ENCODE assay signal across 29 mouse cellular contexts in the genomic region with DNA sequence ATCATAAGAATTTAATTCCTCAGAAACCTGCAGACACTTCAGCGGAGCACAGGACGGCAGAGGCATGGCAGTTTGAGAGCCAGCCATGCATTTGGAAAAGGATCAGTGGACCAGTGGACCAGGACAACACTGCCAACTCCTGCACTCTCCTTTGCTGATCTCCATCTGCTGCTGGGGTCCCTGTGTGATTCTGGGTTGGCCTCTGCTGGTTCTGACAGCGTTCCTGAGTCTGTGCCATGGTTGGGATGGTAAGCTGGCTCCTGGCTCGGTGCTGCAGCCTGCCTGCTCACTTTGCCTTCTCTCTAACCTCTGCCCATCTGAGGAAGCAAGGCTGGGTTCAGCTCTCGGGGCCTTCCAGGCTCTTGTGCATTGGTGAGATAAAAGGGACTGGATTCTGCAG. TPM values are rescaled to one million over a fixed set of nuclear protein-coding genes. Genes with fewer than 3 reads are reported as not detected.
A peak's percentile ranks its signal among the peaks of the same experiment; 100 is the strongest.
DNase-seq lines count a peak whose midpoint lies in the region; ATAC-seq and TF ChIP-seq lines count a peak whose summit lies in the region.
"Had no signal": no experiment of that assay in that cellular context is flagged by ENCODE, and none has a peak within 500 bp of the region (broad histone marks: within the 10 kb centered on the region; RNA-seq: fewer than 3 reads in every experiment).

No protein-coding gene starts in this region.

- H3K27me3 ChIP-seq in hindbrain, embryonic 16.5 days (replicated peaks; ENCODE audit: control insufficient read depth, insufficient read depth, low read length), result no peaks in the 10 kb centered on the region
- no peaks in the 10 kb centered on the region for H3K27me3 ChIP-seq in hindbrain, embryonic 14.5 days (ENCODE audit: control insufficient read depth, insufficient read depth, low read length)
- H3K27me3 ChIP-seq in cerebellum, adult 2 months (ENCODE audit: control insufficient read depth, insufficient read depth, low read length), result no peaks in the 10 kb centered on the region; the same call in 1 of the 2 replicates
- H3K27me3 ChIP-seq in kidney, embryonic 16.5 days (ENCODE audit: insufficient read depth, low read length), result no peaks in the 10 kb centered on the region
- H3K27me3 ChIP-seq: CH12.LX; embryonic facial prominence, embryonic 15.5 days; forebrain, embryonic 12.5 days; heart, embryonic 13.5 days; limb, embryonic 15.5 days; liver, embryonic 13.5 days; midbrain, embryonic 15.5 days had no signal

- no peaks in the 10 kb centered on the region for H3K9me3 ChIP-seq in hindbrain, embryonic 16.5 days (ENCODE audit: control insufficient read depth, low read length)
- no peaks in the 10 kb centered on the region for H3K9me3 ChIP-seq in hindbrain, embryonic 14.5 days (ENCODE audit: control insufficient read depth, low read length)
- H3K9me3 ChIP-seq in kidney, embryonic 16.5 days (ENCODE audit: low read length), result no peaks in the 10 kb centered on the region
- H3K9me3 ChIP-seq: embryonic facial prominence, embryonic 10.5 days; embryonic facial prominence, embryonic 15.5 days; forebrain, embryonic 12.5 days; heart, embryonic 13.5 days; limb, embryonic 10.5 days; limb, embryonic 15.5 days; liver, embryonic 13.5 days; midbrain, embryonic 15.5 days had no signal

- no peak for DNase-seq in hindbrain, embryonic 14.5 days (ENCODE audit: low spot score)
- DNase-seq in brain, adult 2 months (ENCODE audit: low read depth, low spot score), result peak; percentile 44
- DNase-seq in cerebellum, adult 2 months, result peak; percentile 42 to 69
- DNase-seq in cerebellum, postnatal 14 days, result peak; percentile 79 to 81
- no peak for DNase-seq in Muller cell, postnatal 12 days (ENCODE audit: inconsistent ontology term)
- DNase-seq in spleen, postnatal 10 days (ENCODE audit: low spot score in 2 of 2), result no peak
- DNase-seq: adrenal gland, postnatal 10 days; gastrocnemius, postnatal 10 days; heart, postnatal 10 days; kidney, postnatal 25 days; liver, embryonic 13.5 days; lung, adult 18-20 months; right cerebral cortex, adult 18-20 months; thymus, adult 2 months; thymus, postnatal 36 days had no signal

- 80% methylated on average over 5 of the region's 5 CpGs for WGBS in hindbrain, embryonic 16.5 days
- WGBS in hindbrain, embryonic 14.5 days, result 81% methylated on average over 5 of the region's 5 CpGs
- 17% methylated on average over 5 of the region's 5 CpGs for WGBS in cerebellum, adult 2 months
- WGBS in kidney, embryonic 16.5 days, result 63% methylated on average over 5 of the region's 5 CpGs

- no peaks in the 10 kb centered on the region for H3K36me3 ChIP-seq in hindbrain, embryonic 16.5 days (ENCODE audit: control insufficient read depth, insufficient read depth, low read length)
- H3K36me3 ChIP-seq in hindbrain, embryonic 14.5 days (replicated peaks; ENCODE audit: control insufficient read depth, insufficient read depth), result no peaks in the 10 kb centered on the region
- H3K36me3 ChIP-seq in kidney, embryonic 16.5 days (ENCODE audit: insufficient read depth, low read length), result no peaks in the 10 kb centered on the region
- H3K36me3 ChIP-seq: embryonic facial prominence, embryonic 10.5 days; embryonic facial prominence, embryonic 15.5 days; forebrain, embryonic 12.5 days; heart, embryonic 13.5 days; limb, embryonic 10.5 days; limb, embryonic 15.5 days; liver, embryonic 13.5 days; midbrain, embryonic 15.5 days had no signal

- ATAC-seq in hindbrain, embryonic 16.5 days, result peak; percentile 48; the same call in 1 of the 2 replicates
- ATAC-seq in hindbrain, embryonic 14.5 days (ENCODE audit: low FRiP score), result no peak
- ATAC-seq in kidney, embryonic 16.5 days (ENCODE audit: low FRiP score, low TSS enrichment), result no peak
- ATAC-seq: intestine, embryonic 16.5 days; lung, postnatal 0 days; midbrain, embryonic 15.5 days had no signal

- H3K4me1 ChIP-seq in hindbrain, embryonic 16.5 days (ENCODE audit: control insufficient read depth, insufficient read depth, low read depth, low read length), result no peaks in the 10 kb centered on the region
- H3K4me1 ChIP-seq in hindbrain, embryonic 14.5 days (replicated peaks; ENCODE audit: control insufficient read depth, insufficient read depth, low read length), result no peaks in the 10 kb centered on the region
- H3K4me1 ChIP-seq in cerebellum, adult 2 months (ENCODE audit: control insufficient read depth, insufficient read depth, low read length), result peaks cover 14% of the 10 kb centered on the region; the same call in 1 of the 2 replicates
- no peaks in the 10 kb centered on the region for H3K4me1 ChIP-seq in kidney, embryonic 16.5 days (ENCODE audit: insufficient read depth, low read length)
- H3K4me1 ChIP-seq: embryonic facial prominence, embryonic 10.5 days; embryonic facial prominence, embryonic 15.5 days; forebrain, embryonic 12.5 days; heart, embryonic 13.5 days; limb, embryonic 15.5 days; liver, embryonic 13.5 days had no signal

- no peak for TF ChIP-seq POLR2A in cerebellum, adult 2 months (IDR thresholded peaks at IDR 0.05; ENCODE audit: borderline replicate concordance, insufficient read depth, low read length)

- H3K4me3 ChIP-seq in hindbrain, embryonic 16.5 days (ENCODE audit: low read length), result no peak overlapping the region
- no peak overlapping the region for H3K4me3 ChIP-seq in hindbrain, embryonic 14.5 days (replicated peaks; ENCODE audit: low read length)
- H3K4me3 ChIP-seq in cerebellum, adult 2 months (replicated peaks; ENCODE audit: insufficient read depth, low read depth, low read length), result no peak overlapping the region
- H3K4me3 ChIP-seq in kidney, embryonic 16.5 days (ENCODE audit: low read length), result no peak overlapping the region
- H3K4me3 ChIP-seq: embryonic facial prominence, embryonic 10.5 days; embryonic facial prominence, embryonic 15.5 days; forebrain, embryonic 12.5 days; heart, embryonic 13.5 days; layer of hippocampus, adult 2 months; limb, embryonic 10.5 days; limb, embryonic 15.5 days; liver, embryonic 13.5 days; midbrain, embryonic 15.5 days had no signal

- H3K4me2 ChIP-seq in hindbrain, embryonic 16.5 days (ENCODE audit: low read length), result no peak overlapping the region
- no peak overlapping the region for H3K4me2 ChIP-seq in hindbrain, embryonic 14.5 days (replicated peaks)
- no peak overlapping the region for H3K4me2 ChIP-seq in kidney, embryonic 16.5 days (replicated peaks; ENCODE audit: low read depth, low read length)
- H3K4me2 ChIP-seq: embryonic facial prominence, embryonic 15.5 days; forebrain, embryonic 12.5 days; heart, embryonic 13.5 days; limb, embryonic 15.5 days; liver, embryonic 13.5 days; midbrain, embryonic 15.5 days had no signal

- no peak for TF ChIP-seq CTCF in cerebellum, adult 2 months (IDR thresholded peaks at IDR 0.05; ENCODE audit: borderline replicate concordance, insufficient read depth, low read depth, low read length)

- H3K27ac ChIP-seq in hindbrain, embryonic 16.5 days (ENCODE audit: low read depth, low read length), result no peak overlapping the region
- no peak overlapping the region for H3K27ac ChIP-seq in hindbrain, embryonic 14.5 days
- no peak overlapping the region for H3K27ac ChIP-seq in cerebellum, adult 2 months (ENCODE audit: insufficient read depth, low read length)
- no peak overlapping the region for H3K27ac ChIP-seq in kidney, embryonic 16.5 days (ENCODE audit: low read length)
- H3K27ac ChIP-seq: embryonic facial prominence, embryonic 10.5 days; embryonic facial prominence, embryonic 15.5 days; forebrain, embryonic 12.5 days; heart, embryonic 13.5 days; layer of hippocampus, adult 2 months; limb, embryonic 10.5 days; limb, embryonic 15.5 days; liver, embryonic 13.5 days; macrophage; midbrain, embryonic 15.5 days had no signal

- no peak overlapping the region for H3K9ac ChIP-seq in hindbrain, embryonic 16.5 days (ENCODE audit: low read depth, low read length)
- H3K9ac ChIP-seq in hindbrain, embryonic 14.5 days, result no peak overlapping the region
- no peak overlapping the region for H3K9ac ChIP-seq in kidney, embryonic 16.5 days (replicated peaks; ENCODE audit: low read length)
- H3K9ac ChIP-seq: embryonic facial prominence, embryonic 15.5 days; forebrain, embryonic 12.5 days; heart, embryonic 13.5 days; limb, embryonic 15.5 days; liver, embryonic 13.5 days; midbrain, embryonic 15.5 days had no signal

RNA-seq across cellular contexts. Expression of a gene that starts 28.9 kb away (rescaled TPM):
- polyA plus RNA-seq in hindbrain, embryonic 16.5 days (2015; fragmentation: Nextera tagmentation; extraction: Ambion mirVana), result 75.1 and 84.7 TPM in 2 replicates
- polyA plus RNA-seq in hindbrain, embryonic 14.5 days (2014; fragmentation: Nextera tagmentation; extraction: Ambion mirVana), result 76.2 and 83.7 TPM in 2 replicates
- 11.0 and 13.3 TPM in 2 replicates for polyA plus RNA-seq in cerebellum, adult 2 months (2012; rRNA removed)
- polyA plus RNA-seq in kidney, embryonic 16.5 days (2015; fragmentation: Nextera tagmentation; extraction: Ambion mirVana), result 80.7 and 81.9 TPM in 2 replicates
- polyA plus RNA-seq: macrophage had no signal

Comparison
In these comparisons a context has a peak if more than half of its experiments do, and no peak if none do; other contexts are left out.
1. DNase-seq: peak in brain, adult 2 months (single experiment), cerebellum, adult 2 months (2 of 2) and cerebellum, postnatal 14 days (2 of 2); none in hindbrain, embryonic 14.5 days (single experiment), Muller cell, postnatal 12 days (single experiment) and spleen, postnatal 10 days (0 of 2).